Mouse (Mus musculus): ENCODE measurements at regions not wholly inside any gene's neighbourhood (a gene's known extent, or its start where the extent isn't known, plus 50 kb on each side); places are given as distances from the start of the nearest gene placed in this dataset.
"Not testable (repeated sequence)": the region's sequence is repeated elsewhere in the genome, so short reads cannot be mapped to it uniquely, and the experiment has no call there.

DNA sequence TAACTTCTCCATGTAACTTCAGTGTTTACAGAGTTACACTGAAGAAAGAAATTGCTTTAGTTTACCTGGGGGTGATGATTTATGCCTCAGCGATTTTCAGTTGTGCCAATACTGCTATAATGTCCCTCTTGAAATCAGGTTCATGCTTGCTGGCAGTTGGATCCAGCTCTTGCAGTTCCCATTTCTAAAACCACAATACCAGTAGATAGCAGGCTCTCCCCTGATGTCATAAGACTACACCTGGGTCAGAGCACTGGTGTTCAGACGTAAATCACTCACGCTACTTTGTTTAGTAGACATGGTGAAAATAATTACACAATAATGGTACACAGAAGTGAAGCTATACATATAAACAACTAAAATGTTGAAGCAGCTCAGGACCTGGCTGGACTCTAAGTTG lies 800.2 kb upstream of the Zfp386 start:
- H3K4me1 ChIP-seq (replicated peaks; ENCODE audit: control insufficient read depth, insufficient read depth, low read length); H3K27me3 ChIP-seq (ENCODE audit: control insufficient read depth, insufficient read depth, low read depth, low read length); H3K4me3 ChIP-seq (ENCODE audit: low read length); H3K4me2 ChIP-seq (ENCODE audit: low read depth, low read length); H3K9ac ChIP-seq (ENCODE audit: low read length); H3K27ac ChIP-seq (ENCODE audit: low read length); ATAC-seq (ENCODE audit: low read depth); H3K9me3 ChIP-seq (ENCODE audit: control insufficient read depth, low read length); H3K36me3 ChIP-seq (ENCODE audit: control insufficient read depth, insufficient read depth, low read length): not testable (repeated sequence)
- 91% methylated on average over 3 of the region's 3 CpGs for WGBS

DNA sequence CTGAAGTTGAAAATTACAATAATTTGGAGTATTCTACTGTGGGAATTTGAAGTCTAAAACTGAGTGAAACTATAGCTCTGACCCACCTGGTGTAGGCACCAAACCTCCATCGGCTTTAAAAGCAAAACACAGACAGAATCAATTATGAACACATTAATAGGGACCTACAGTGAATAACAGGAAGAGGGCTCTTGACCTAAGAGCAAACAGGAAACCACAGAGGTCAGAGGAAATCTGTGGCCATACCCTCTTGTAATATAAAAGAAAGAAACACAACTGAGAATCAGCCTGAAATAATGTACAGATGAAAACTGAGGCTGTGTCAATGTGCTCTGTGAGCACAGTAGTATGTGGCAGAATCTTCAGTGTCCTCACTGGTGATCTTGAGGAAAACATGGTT lies 789.7 kb upstream of the Zfp386 start:
- H3K9ac ChIP-seq (ENCODE audit: low read length) = no peak overlapping the region
- H3K27me3 ChIP-seq (ENCODE audit: control insufficient read depth, insufficient read depth, low read depth, low read length) = no peaks in the 10 kb centered on the region
- no peak for ATAC-seq (ENCODE audit: low read depth)
- no peak overlapping the region for H3K27ac ChIP-seq (ENCODE audit: low read length)
- no peak overlapping the region for H3K4me3 ChIP-seq (ENCODE audit: low read length)
- no peaks in the 10 kb centered on the region for H3K36me3 ChIP-seq (ENCODE audit: control insufficient read depth, insufficient read depth, low read length)
- no peaks in the 10 kb centered on the region for H3K9me3 ChIP-seq (ENCODE audit: control insufficient read depth, low read length)
- 50% methylated on average over 1 of the region's 1 CpGs for WGBS
- H3K4me2 ChIP-seq (ENCODE audit: low read depth, low read length) = no peak overlapping the region
- H3K4me1 ChIP-seq (replicated peaks; ENCODE audit: control insufficient read depth, insufficient read depth, low read length) = no peaks in the 10 kb centered on the region

DNA sequence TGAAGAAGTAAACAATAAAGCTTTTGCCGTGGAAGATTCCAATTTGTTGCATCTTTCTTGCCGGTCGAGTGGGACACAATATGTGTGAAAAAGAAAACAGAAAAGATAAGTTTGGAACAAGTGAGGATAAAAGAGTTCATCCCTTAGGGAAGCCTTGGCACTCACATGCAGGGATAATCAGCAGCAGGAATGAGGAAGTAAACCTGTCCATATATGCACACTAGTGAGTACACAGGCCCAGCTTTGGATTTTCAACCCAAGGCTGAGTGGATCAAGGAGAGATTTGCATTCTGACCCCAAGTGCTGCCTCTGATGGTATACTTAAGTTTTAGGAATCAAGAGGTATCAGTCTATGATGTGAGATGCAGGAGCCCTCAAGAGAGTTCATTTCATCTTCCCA lies 788.8 kb upstream of the Zfp386 start:
- H3K9ac ChIP-seq (ENCODE audit: low read length) = no peak overlapping the region
- no peak overlapping the region for H3K4me3 ChIP-seq (ENCODE audit: low read length)
- no peaks in the 10 kb centered on the region for H3K4me1 ChIP-seq (replicated peaks; ENCODE audit: control insufficient read depth, insufficient read depth, low read length)
- H3K9me3 ChIP-seq (ENCODE audit: control insufficient read depth, low read length) = no peaks in the 10 kb centered on the region
- ATAC-seq (ENCODE audit: low read depth) = no peak
- no peaks in the 10 kb centered on the region for H3K36me3 ChIP-seq (ENCODE audit: control insufficient read depth, insufficient read depth, low read length)
- H3K27me3 ChIP-seq (ENCODE audit: control insufficient read depth, insufficient read depth, low read depth, low read length) = no peaks in the 10 kb centered on the region
- H3K4me2 ChIP-seq (ENCODE audit: low read depth, low read length) = no peak overlapping the region
- no peak overlapping the region for H3K27ac ChIP-seq (ENCODE audit: low read length)
- 82% methylated on average over 3 of the region's 3 CpGs for WGBS

DNA sequence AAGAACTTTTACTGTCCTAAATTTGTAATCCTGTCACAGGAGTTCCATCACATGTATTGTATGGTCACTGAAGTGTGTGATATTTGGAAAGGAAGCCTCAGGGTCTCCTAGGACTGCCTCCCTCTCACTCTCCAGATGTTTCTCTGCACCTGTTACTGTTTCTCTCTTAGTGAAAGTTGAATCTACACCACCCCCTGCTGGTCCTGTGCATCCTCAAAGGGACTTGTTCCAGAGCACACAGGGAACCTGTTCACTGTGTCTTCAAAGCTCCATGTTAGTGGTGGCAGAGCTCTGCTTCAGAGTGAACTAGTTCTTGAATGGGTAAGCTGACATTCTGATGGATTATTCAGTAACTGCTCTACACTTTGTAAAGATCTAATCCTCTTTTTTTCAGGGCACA lies 785.1 kb upstream of the Zfp386 start:
- not testable (repeated sequence) for H3K4me2 ChIP-seq (ENCODE audit: low read depth, low read length); H3K4me3 ChIP-seq (ENCODE audit: low read length); H3K9ac ChIP-seq (ENCODE audit: low read length); ATAC-seq (ENCODE audit: low read depth); H3K36me3 ChIP-seq (ENCODE audit: control insufficient read depth, insufficient read depth, low read length); H3K27ac ChIP-seq (ENCODE audit: low read length); H3K9me3 ChIP-seq (ENCODE audit: control insufficient read depth, low read length); H3K27me3 ChIP-seq (ENCODE audit: control insufficient read depth, insufficient read depth, low read depth, low read length); H3K4me1 ChIP-seq (replicated peaks; ENCODE audit: control insufficient read depth, insufficient read depth, low read length)

DNA sequence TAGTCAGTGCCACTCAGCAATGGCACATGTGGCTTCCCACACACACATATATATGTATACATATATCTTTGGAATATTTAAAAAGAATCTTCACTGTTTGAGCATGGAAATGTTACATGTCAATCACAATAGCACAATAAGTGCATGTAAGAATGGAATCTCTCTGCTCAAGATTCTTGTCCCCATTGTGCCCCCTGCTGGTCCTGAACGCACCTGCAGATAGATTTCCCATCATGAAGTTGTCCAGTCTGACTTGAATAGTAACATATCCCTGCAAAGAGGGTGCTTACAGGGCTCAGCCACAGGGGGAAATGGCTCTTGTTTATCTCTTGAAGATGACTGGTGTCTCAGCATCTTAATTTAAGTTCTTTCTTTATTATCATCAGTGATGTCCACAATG lies 770.8 kb upstream of the Zfp386 start:
- H3K4me1 ChIP-seq (replicated peaks; ENCODE audit: control insufficient read depth, insufficient read depth, low read length); H3K9me3 ChIP-seq (ENCODE audit: control insufficient read depth, low read length); ATAC-seq (ENCODE audit: low read depth); H3K4me3 ChIP-seq (ENCODE audit: low read length); H3K27ac ChIP-seq (ENCODE audit: low read length); H3K27me3 ChIP-seq (ENCODE audit: control insufficient read depth, insufficient read depth, low read depth, low read length); H3K4me2 ChIP-seq (ENCODE audit: low read depth, low read length); H3K9ac ChIP-seq (ENCODE audit: low read length); H3K36me3 ChIP-seq (ENCODE audit: control insufficient read depth, insufficient read depth, low read length): not testable (repeated sequence)
- no CpG with 5 or more reads among the region's 1 CpGs for WGBS

DNA sequence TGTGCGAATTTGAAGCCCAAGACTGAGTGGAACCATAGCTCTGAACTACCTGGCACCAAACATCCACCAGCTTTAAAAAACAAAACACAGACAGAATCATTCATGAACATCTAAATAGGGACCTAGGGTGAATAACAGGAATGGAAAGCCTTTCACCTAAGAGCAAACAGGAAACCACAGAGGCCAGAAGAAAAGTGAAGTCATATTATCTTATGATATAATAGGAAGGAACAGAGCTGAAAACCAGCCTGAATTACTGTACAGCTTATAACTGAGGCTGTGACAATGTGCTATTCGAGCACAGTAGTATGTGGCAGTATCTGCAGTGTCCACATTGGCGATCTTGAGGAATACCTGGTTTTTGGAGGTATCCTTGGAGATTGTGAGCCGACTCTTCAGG lies 753.8 kb upstream of the Zfp386 start:
- not testable (repeated sequence) for H3K4me1 ChIP-seq (replicated peaks; ENCODE audit: control insufficient read depth, insufficient read depth, low read length); H3K27ac ChIP-seq (ENCODE audit: low read length); H3K27me3 ChIP-seq (ENCODE audit: control insufficient read depth, insufficient read depth, low read depth, low read length); H3K9me3 ChIP-seq (ENCODE audit: control insufficient read depth, low read length); ATAC-seq (ENCODE audit: low read depth); H3K4me3 ChIP-seq (ENCODE audit: low read length); H3K9ac ChIP-seq (ENCODE audit: low read length); H3K36me3 ChIP-seq (ENCODE audit: control insufficient read depth, insufficient read depth, low read length); H3K4me2 ChIP-seq (ENCODE audit: low read depth, low read length)
- WGBS = 60% methylated on average over 4 of the region's 4 CpGs

DNA sequence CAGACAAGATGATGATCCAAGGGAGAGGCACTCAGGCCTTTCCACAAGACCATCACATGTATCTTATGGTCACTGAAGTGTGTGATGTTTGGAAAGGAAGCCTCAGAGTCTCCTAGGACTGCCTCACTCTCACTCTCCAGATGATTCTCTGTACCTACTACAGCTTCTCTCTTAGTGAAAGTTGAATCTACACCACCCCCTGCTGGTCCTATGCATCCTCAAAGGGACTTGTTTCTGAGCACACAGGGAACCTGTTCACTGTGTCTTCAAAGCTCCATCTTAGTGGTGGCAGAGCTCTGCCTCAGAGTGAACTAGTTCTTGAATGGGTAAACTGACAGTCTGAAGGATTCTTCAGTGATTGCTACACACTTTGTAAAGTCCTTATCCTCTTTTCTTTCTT lies 749.5 kb upstream of the Zfp386 start:
- H3K36me3 ChIP-seq (ENCODE audit: control insufficient read depth, insufficient read depth, low read length); ATAC-seq (ENCODE audit: low read depth); H3K27ac ChIP-seq (ENCODE audit: low read length): not testable (repeated sequence)

DNA sequence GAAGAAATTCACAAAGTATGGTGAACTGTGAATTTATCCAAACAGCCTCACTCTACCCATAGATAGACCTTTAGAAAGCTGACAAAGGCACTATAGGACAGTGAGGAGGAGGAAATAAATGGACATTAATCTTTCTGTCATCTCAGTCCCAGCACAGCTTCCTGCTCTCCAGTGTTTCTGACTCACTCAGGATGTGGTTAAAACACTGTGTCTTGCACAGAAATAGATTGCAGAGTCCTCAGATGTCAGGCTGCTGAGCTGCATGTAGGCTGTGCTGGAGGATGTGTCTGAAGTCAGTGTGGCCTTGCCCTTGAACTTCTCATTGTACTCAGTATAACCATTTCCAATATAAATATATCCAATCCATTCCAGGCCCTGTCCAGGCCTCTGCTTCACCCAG lies 735.6 kb upstream of the Zfp386 start:
- ATAC-seq (ENCODE audit: low read depth) = no peak

More for the DNA sequence above, 749.5 kb upstream of the Zfp386 start:
- not testable (repeated sequence) for H3K4me1 ChIP-seq (replicated peaks; ENCODE audit: control insufficient read depth, insufficient read depth, low read length); H3K9me3 ChIP-seq (ENCODE audit: control insufficient read depth, low read length); H3K4me2 ChIP-seq (ENCODE audit: low read depth, low read length); H3K27me3 ChIP-seq (ENCODE audit: control insufficient read depth, insufficient read depth, low read depth, low read length); H3K9ac ChIP-seq (ENCODE audit: low read length); H3K4me3 ChIP-seq (ENCODE audit: low read length)

DNA sequence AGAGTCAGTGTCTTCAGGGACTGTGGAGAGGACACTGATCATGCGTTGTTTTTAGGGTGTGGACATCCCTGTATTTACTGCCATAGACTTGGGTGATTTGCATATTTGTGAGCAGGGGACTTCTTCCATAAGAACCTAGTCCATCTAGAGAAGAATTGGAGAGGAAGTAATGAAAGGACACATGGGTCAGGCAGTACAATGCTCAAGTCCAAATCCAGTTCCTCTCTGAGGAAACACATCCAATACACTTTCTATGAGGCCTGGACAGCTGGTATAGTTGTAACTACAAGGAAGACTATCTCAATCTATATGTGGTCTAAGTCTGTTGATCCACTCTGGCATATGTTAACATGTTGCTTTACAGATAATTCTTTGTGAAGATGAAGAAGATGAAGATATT lies 734.9 kb upstream of the Zfp386 start:
- H3K9me3 ChIP-seq (ENCODE audit: control insufficient read depth, low read length); H3K4me2 ChIP-seq (ENCODE audit: low read depth, low read length); H3K9ac ChIP-seq (ENCODE audit: low read length); H3K36me3 ChIP-seq (ENCODE audit: control insufficient read depth, insufficient read depth, low read length); H3K27ac ChIP-seq (ENCODE audit: low read length); H3K4me3 ChIP-seq (ENCODE audit: low read length); H3K27me3 ChIP-seq (ENCODE audit: control insufficient read depth, insufficient read depth, low read depth, low read length); ATAC-seq (ENCODE audit: low read depth); H3K4me1 ChIP-seq (replicated peaks; ENCODE audit: control insufficient read depth, insufficient read depth, low read length): not testable (repeated sequence)
- 56% methylated on average over 1 of the region's 1 CpGs for WGBS

More for the DNA sequence above, 735.6 kb upstream of the Zfp386 start:
- Histone ChIP-seq H3K27me3 (ENCODE audit: control insufficient read depth, insufficient read depth, low read depth, low read length) (no peaks in the 10 kb centered on the region), H3K27ac (ENCODE audit: low read length) (no peak overlapping the region), H3K9ac (ENCODE audit: low read length) (no peak overlapping the region), H3K36me3 (ENCODE audit: control insufficient read depth, insufficient read depth, low read length) (no peaks in the 10 kb centered on the region), H3K9me3 (ENCODE audit: control insufficient read depth, low read length) (no peaks in the 10 kb centered on the region), H3K4me2 (ENCODE audit: low read depth, low read length) (no peak overlapping the region), H3K4me1 (replicated peaks; ENCODE audit: control insufficient read depth, insufficient read depth, low read length) (no peaks in the 10 kb centered on the region), H3K4me3 (ENCODE audit: low read length) (no peak overlapping the region)

DNA sequence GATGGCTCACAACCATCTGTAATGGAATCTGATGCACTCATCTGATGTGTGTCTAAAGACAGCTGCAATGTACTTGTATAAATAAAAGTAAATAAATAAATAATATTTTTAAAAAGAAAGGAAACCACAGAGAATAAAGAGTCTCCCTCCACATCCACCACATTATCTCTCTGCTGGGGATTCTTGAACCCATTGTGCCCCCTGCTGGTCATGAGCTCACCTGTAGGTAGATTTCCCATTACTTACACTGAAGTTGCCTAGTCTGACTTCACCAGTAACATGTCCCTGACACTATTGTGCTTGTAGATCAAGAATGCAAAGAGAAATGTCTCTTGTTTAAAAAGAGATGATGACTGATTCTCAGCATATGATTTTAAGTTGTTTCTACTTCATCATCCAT lies 726.9 kb upstream of the Zfp386 start:
- H3K9ac ChIP-seq (ENCODE audit: low read length); H3K36me3 ChIP-seq (ENCODE audit: control insufficient read depth, insufficient read depth, low read length); H3K4me1 ChIP-seq (replicated peaks; ENCODE audit: control insufficient read depth, insufficient read depth, low read length); H3K27me3 ChIP-seq (ENCODE audit: control insufficient read depth, insufficient read depth, low read depth, low read length); H3K9me3 ChIP-seq (ENCODE audit: control insufficient read depth, low read length); ATAC-seq (ENCODE audit: low read depth); H3K4me2 ChIP-seq (ENCODE audit: low read depth, low read length); H3K4me3 ChIP-seq (ENCODE audit: low read length); H3K27ac ChIP-seq (ENCODE audit: low read length): not testable (repeated sequence)
